Mouse (Mus musculus) erythroblast, embryonic 14.5 days (primary cell): ENCODE measurements around the gene Ipo13.

Experiments used
- GATA1 ChIP-seq: IDR thresholded peaks from 2 replicates; pipeline ENCODE4 v1.6.1; 2012; ENCODE audit warnings: low read length, inconsistent platforms, mixed read lengths
- TAL1 ChIP-seq: IDR thresholded peaks from 3 replicates; pipeline ENCODE4 v1.6.1; 2012; ENCODE audit warnings: low read length, inconsistent platforms, mixed read lengths

- TF ChIP-seq GATA1 (no peak), TAL1 (no peak)
Observed at GRCm38 (mm10) chr4:117946639-117947305, 32.0 kb upstream of the Ipo13 start.
